Mouse (Mus musculus): ENCODE results near the gene Cxcl17.
"Not testable (repeated sequence)": the region's sequence is repeated elsewhere in the genome, so short reads cannot be mapped to it uniquely, and the experiment has no call there.

Gene Cxcl17

GRCm38 (mm10) chr7:25424429-25424828 is 11.7 kb upstream of the Cxcl17 start:
- DNase-seq: peak; percentile 74 to 83

DNA sequence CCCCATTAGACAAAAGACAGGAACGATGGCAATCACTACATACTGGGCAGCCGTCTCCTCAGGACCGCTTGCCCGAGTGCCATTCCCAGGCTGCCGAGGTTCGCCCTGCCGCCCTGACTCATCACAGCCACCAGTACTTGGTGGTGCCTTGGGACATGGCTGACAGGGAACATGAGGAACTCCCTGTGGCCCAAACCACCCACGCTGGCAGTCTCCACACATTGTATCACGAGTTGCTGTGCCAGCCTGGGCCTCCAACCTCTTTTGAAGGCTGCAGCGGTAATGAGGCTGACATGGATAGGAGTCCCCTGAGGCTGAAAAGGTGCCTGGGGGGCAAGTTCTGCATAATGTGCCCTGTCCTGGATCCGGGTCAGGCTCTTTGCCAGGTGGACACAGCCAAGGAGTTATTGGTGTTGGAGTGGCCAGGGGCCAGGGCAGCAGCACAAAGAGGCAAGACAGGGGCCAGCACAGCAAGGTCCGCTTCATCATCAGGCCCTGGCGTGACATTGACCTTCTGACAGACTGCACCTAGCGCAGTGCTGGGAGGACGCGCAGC is 9.7 kb upstream of the Cxcl17 start:
- DNase-seq: peak; percentile 17 to 19

GRCm38 (mm10) chr7:25419943-25420342 is 7.3 kb upstream of the Cxcl17 start:
- no peak for DNase-seq

GRCm38 (mm10) chr7:25419536-25419935 is 6.8 kb upstream of the Cxcl17 start:
- DNase-seq: no peak

GRCm38 (mm10) chr7:25417597-25417996 is 4.9 kb upstream of the Cxcl17 start:
- DNase-seq: peak in 1 of 2 experiments; percentile 37

DNA sequence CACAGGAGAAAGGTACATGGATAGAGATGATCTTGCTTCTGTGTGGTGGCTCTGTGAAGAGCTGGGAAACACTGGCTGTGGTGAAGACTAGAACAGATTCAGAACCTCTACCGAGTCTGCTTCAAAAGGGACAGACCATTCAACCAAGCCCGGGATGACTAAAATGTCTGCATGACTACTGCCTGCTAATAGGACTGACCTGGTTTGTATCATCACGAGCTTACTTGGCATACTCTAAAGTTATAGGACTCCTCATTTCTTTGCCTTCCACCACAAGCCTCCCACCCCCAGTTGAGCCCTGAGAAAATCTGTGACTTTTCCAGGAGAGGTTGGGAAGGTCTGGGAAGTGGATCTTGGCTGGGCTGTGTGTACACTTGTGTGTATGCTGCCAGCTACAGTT is 825 bp downstream of the Cxcl17 start:
- no peak for DNase-seq

- no peak for DNase-seq
These were observed 1.6 kb downstream of the Cxcl17 start for GRCm38 (mm10) chr7:25410969-25411615.

GRCm38 (mm10) chr7:25409114-25409760 is 3.4 kb downstream of the Cxcl17 start:
- DNase-seq: no peak

- no peak for DNase-seq
These were observed 6.2 kb downstream of the Cxcl17 start for GRCm38 (mm10) chr7:25406468-25406867.

DNA sequence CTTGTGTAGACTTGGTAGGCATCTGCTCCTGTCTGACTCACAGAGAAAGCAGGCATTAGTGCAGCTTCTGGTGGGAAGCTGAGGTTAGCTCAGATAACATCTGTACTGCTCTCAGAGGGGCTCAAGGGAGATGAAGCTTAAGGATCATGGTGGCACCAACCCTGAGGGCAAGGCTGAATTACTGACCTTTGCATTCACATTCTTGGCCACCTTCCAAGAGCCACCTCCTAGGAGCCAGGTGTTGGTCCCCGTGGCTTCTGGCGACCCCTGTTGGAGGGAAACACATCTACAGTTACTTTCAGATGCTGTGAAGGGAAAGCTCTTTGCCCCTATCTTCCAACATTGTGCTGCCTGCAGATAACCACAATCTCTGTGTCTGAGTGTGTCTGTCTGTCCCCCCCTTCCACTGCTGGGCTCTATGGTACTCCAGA is 10.0 kb downstream of the Cxcl17 start:
- no peak for DNase-seq

DNA sequence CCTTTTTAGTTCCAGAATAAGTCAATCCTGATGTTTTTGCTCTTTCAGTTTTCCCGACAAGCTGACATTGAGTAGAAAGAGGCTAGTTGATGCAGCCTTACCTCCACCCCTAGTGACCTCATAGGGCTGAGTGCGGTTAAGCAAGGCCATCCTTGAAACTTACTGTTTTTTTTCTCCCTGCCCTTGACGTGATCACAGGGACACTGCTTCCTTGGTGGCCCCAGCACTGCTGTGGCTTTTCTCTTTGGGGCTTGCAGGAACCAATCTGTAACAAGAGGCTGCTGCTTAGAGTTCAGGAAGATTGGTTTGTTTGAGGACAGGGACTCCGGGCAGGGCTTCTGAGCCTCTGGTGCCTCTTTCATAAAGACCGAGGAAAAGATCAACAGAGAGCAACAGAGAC is 10.7 kb downstream of the Cxcl17 start:
- no peak for DNase-seq

DNA sequence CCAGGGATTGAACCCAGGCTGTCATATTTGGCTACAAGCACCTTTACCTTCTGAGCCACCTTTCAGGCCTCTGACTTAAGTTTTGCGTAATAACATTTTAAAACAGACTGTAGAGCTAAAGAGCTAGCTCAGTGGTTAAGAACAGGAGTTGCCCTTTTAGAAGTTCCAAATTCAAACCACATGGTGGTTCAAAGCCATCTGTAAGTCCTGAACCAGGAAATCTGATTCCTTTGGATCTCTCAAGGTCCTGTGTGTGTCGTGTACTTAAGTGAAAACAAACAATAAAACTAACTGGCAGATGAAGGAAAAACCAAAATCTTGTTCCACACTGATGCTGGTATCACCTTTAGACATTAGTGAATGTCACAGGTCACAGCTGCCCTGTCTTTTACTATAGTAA is 11.1 kb downstream of the Cxcl17 start:
- DNase-seq: no peak

DNA sequence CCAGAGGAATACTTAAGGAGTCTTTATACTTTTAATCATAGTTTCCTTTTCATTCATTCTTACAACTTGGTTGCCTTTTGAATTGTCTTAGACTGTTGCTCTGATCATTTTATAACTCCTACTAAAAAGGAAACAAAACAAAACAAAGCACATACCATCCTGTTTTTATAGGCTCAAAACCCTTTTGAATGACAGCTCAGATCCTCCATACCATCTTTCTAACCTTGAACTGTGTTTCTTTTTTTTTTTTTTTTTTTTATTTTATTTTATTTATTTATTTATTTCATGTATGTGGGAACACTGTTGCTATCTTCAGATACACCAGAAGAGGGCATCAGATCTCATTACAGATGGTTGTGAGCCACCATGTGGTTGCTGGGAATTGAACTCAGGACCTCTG is 13.7 kb downstream of the Cxcl17 start:
- not testable (repeated sequence) for DNase-seq

DNA sequence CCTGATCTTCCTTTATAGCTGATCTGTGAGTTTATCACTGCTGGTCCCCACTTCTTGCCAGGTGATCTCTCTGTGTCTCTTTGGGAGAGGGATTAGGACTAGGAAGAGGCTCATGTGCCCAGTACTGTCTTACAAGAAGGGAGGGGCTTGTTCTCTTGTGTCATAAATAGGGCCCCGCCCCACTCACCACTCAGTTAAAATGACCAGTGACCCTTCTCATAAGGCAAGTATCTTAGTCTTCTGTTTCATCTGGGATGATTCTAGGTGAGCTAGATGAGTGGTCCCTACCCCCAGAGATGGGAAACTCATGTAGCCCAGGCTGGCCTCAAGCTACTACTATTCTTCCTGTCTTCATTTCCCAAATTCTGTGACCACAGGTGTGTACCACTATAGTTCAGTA is 14.1 kb downstream of the Cxcl17 start, which contains the start of gene Lipe:
Gene Lipe (minus strand): TSS at position 101 of the 400 bp plus-strand sequence.
- no peak for DNase-seq

- DNase-seq: no peak
These were observed 16.1 kb downstream of the Cxcl17 start for GRCm38 (mm10) chr7:25396621-25397020.

- DNase-seq: peak; percentile 96
These were observed 16.8 kb downstream of the Cxcl17 start for GRCm38 (mm10) chr7:25395558-25396521.

DNA sequence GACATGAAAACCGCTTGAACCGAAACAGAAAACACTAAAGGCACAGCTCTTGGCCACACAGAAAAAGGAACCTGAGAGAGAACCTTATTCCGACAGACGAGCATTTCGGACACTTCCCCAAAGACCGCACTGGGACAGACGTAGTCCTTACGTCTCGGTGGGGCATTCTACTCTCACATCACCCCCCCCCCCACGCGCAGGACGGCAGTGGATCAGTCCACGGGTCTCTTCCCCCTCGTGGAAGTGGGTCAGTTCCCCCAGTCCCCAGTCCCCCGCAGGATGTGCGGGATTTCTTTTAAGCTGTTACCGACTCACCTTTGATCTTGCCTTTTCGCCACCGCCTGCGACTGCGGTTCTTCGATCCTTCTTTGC is 17.5 kb downstream of the Cxcl17 start:
- no peak for DNase-seq

DNA sequence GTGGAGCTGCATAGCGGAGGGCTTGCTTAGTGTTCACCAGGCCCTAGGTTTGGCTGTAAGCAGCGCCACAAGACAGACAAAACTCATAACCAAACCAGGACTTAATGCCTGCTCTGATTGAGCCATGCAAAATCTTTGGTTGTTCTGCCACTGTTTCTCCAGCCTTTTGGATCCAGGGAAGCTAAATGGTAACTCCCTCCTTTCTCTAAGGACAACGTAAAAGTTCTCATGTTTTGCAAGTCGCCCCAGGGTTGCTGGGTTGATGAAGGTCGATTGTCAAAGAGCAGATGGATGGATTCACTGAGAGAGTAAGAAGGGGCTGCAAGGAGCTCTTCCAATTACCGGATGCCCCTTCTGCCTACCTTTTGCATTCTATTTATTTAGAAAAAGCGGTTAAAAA is 17.9 kb downstream of the Cxcl17 start:
- DNase-seq: no peak

- no peak for DNase-seq
These were observed 19.1 kb downstream of the Cxcl17 start for GRCm38 (mm10) chr7:25393451-25394210.

DNA sequence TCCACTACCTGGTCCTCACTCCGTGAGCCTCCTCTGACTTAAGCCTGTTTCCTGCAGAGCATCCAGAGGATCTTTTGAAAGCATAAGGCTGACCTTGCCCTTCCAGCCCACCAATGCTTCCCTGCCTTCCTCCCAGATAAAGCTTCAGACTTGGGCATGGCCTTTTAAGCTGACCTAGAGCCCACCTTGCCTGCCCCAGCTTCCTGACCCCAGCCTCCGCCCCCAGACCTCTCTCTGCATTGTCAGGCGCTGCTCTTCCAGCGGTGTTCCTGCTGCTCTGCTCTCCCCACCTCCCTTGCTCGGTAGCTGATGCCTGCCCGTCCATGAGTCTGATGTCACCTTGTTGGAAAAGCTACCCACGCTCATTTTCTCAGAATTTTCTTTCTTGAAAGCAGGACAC is 19.8 kb downstream of the Cxcl17 start:
- DNase-seq: no peak

- DNase-seq: no peak
These were observed 20.7 kb downstream of the Cxcl17 start for GRCm38 (mm10) chr7:25391856-25392453.

DNA sequence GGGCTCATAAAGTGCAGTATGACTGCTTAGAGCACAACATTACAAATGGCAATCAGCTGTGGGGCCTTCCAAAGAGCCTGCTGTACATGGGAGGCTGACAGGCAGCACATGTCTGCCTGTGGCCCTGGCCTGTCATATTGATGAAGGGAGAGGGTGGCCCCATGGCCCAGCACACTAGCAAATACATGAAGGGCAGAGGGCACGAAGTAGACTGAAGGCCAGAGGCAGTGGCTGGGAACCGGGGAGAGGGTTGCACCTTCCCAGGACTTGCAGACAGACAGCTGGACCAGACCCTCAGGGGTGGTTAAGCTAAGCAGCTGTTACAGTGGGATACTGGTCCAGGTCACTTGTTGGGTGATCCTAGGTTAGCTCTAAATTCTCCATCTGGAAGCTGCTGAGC is 21.7 kb downstream of the Cxcl17 start:
- no peak for DNase-seq

Measured in cerebellum, adult 18-20 months (tissue).